In genomic region chr10:79945507-79946234, GRCm38 (mm10) we compare ENCODE assay signal across 9 mouse cellular contexts. TPM values are rescaled to one million over a fixed set of nuclear protein-coding genes. Genes with fewer than 3 reads are reported as not detected.
A peak's percentile ranks its signal among the peaks of the same experiment; 100 is the strongest.
DNase-seq lines count a peak whose midpoint lies in the region; ATAC-seq lines count a peak whose summit lies in the region.
"Had no signal": no experiment of that assay in that cellular context is flagged by ENCODE, and none has a peak within 500 bp of the region (broad histone marks: within the 10 kb centered on the region; RNA-seq: fewer than 3 reads in every experiment).

No protein-coding gene starts in this region.

- peak overlapping the region; percentile 46; the same call in 1 of the 2 replicates for H3K9ac ChIP-seq in limb, embryonic 12.5 days (replicated peaks)

- DNase-seq in heart, embryonic 10.5 days (ENCODE audit: low spot score): no peak
- no peak for DNase-seq in heart, adult 9 months (ENCODE audit: low spot score in 2 of 2)
- DNase-seq in left cerebral cortex, adult 18-20 months (ENCODE audit: low spot score in 2 of 2): no peak
- DNase-seq in adrenal gland, adult 8-10 months: no peak
- no peak for DNase-seq in layer of hippocampus, postnatal 14 days (ENCODE audit: low spot score in 2 of 2)

- H3K27ac ChIP-seq in heart, embryonic 10.5 days: peak overlapping the region; percentile 86
- peak overlapping the region; percentile 89 for H3K27ac ChIP-seq in limb, embryonic 12.5 days

- peaks cover 63% of the 10 kb centered on the region for H3K36me3 ChIP-seq in heart, embryonic 10.5 days
- H3K36me3 ChIP-seq in limb, embryonic 12.5 days: peaks cover 74% of the 10 kb centered on the region

- WGBS in heart, embryonic 10.5 days: 35% methylated on average over 16 of the region's 16 CpGs
- 13% methylated on average over 16 of the region's 16 CpGs for WGBS in limb, embryonic 12.5 days

- H3K4me1 ChIP-seq in heart, embryonic 10.5 days: peaks cover 69% of the 10 kb centered on the region
- peaks cover 43% of the 10 kb centered on the region for H3K4me1 ChIP-seq in limb, embryonic 12.5 days (replicated peaks)

- H3K4me2 ChIP-seq in limb, embryonic 12.5 days: peak overlapping the region; percentile 27; the same call in 1 of the 2 replicates

- ATAC-seq in granulocyte monocyte progenitor cell, adult 5-6 weeks (replicated peaks; ENCODE audit: poor library complexity, severe bottlenecking): peak; percentile 52
- no peak for ATAC-seq in limb, embryonic 12.5 days (ENCODE audit: insufficient number of reproducible peaks, insufficient read depth, low FRiP score, low TSS enrichment, low read depth)
- ATAC-seq in monocyte, adult 5-6 weeks (replicated peaks; ENCODE audit: insufficient number of reproducible peaks, low FRiP score, low TSS enrichment, poor library complexity, severe bottlenecking): peak; percentile 61

- peak overlapping the region; percentile 30 for H3K4me3 ChIP-seq in heart, embryonic 10.5 days
- no peak overlapping the region for H3K4me3 ChIP-seq in limb, embryonic 12.5 days (replicated peaks)

- no peaks in the 10 kb centered on the region for H3K27me3 ChIP-seq in heart, embryonic 10.5 days (ENCODE audit: insufficient read depth, poor library complexity, severe bottlenecking)
- no peaks in the 10 kb centered on the region for H3K27me3 ChIP-seq in limb, embryonic 12.5 days

- no peaks in the 10 kb centered on the region for H3K9me3 ChIP-seq in heart, embryonic 10.5 days
- H3K9me3 ChIP-seq in limb, embryonic 12.5 days: no peaks in the 10 kb centered on the region

RNA-seq across cellular contexts. Expression of gene Wdr18, which starts 14.3 kb away (rescaled TPM):
- polyA plus RNA-seq in heart, embryonic 10.5 days (2016; fragmentation: Nextera tagmentation; extraction: Ambion mirVana): 127 and 155 TPM in 2 replicates
- 48.4 and 49.8 TPM in 2 replicates for total RNA-seq in granulocyte monocyte progenitor cell, adult 5-6 weeks (2014; fragmentation: Nextera tagmentation)
- total RNA-seq in granulocyte monocyte progenitor cell, adult 5-6 weeks (2017): 24.6 and 28.2 TPM in 2 replicates
- 120 and 122 TPM in 2 replicates for polyA plus RNA-seq in limb, embryonic 12.5 days (2016; fragmentation: Nextera tagmentation; extraction: Ambion mirVana)
- total RNA-seq in monocyte, adult 5-6 weeks (2017): 7.8 to 14.2 TPM (median 8.8 TPM) in 3 replicates
- total RNA-seq in left cerebral cortex, adult 18-20 months (2021): 10 to 100 TPM; 45.3 to 46.5 TPM
- total RNA-seq in adrenal gland, adult 8-10 months (2022): 10 to 100 TPM; 31.7 to 43.0 (median 36.6) TPM
- 10 to 100 TPM; 35.5 to 40.8 TPM for total RNA-seq in layer of hippocampus, postnatal 14 days (2021)

RNA-seq across cellular contexts. Expression of gene Arid3a, which starts 18.8 kb away (rescaled TPM):
- 12.5 and 16.4 TPM in 2 replicates for polyA plus RNA-seq in heart, embryonic 10.5 days (2016; fragmentation: Nextera tagmentation; extraction: Ambion mirVana)
- 21.2 and 22.5 TPM in 2 replicates for total RNA-seq in granulocyte monocyte progenitor cell, adult 5-6 weeks (2014; fragmentation: Nextera tagmentation)
- total RNA-seq in granulocyte monocyte progenitor cell, adult 5-6 weeks (2017): 32.4 and 36.7 TPM in 2 replicates
- 8.4 and 8.6 TPM in 2 replicates for polyA plus RNA-seq in limb, embryonic 12.5 days (2016; fragmentation: Nextera tagmentation; extraction: Ambion mirVana)
- 35.3 to 38.9 TPM (median 36.8 TPM) in 3 replicates for total RNA-seq in monocyte, adult 5-6 weeks (2017)
- 1 to 10 TPM; 5.6 to 7.2 TPM for total RNA-seq in left cerebral cortex, adult 18-20 months (2021)
- 1 to 10 TPM; 5.3 to 9.8 (median 7.5) TPM for total RNA-seq in adrenal gland, adult 8-10 months (2022)
- 1 to 10 TPM; 4.5 to 6.4 TPM for total RNA-seq in layer of hippocampus, postnatal 14 days (2021)

RNA-seq across cellular contexts. Expression of gene R3hdm4, which starts 24.7 kb away (rescaled TPM):
- 88.7 and 96.0 TPM in 2 replicates for polyA plus RNA-seq in heart, embryonic 10.5 days (2016; fragmentation: Nextera tagmentation; extraction: Ambion mirVana)
- total RNA-seq in granulocyte monocyte progenitor cell, adult 5-6 weeks (2014; fragmentation: Nextera tagmentation): 62.9 and 64.6 TPM in 2 replicates
- total RNA-seq in granulocyte monocyte progenitor cell, adult 5-6 weeks (2017): 39.1 and 40.4 TPM in 2 replicates
- polyA plus RNA-seq in limb, embryonic 12.5 days (2016; fragmentation: Nextera tagmentation; extraction: Ambion mirVana): 149 and 161 TPM in 2 replicates
- 23.4 to 53.8 TPM (median 35.4 TPM) in 3 replicates for total RNA-seq in monocyte, adult 5-6 weeks (2017)
- 100 to 1,000 TPM; 307 to 318 TPM for total RNA-seq in left cerebral cortex, adult 18-20 months (2021)
- total RNA-seq in adrenal gland, adult 8-10 months (2022): 100 to 1,000 TPM in 3 of 4 experiments, 10 to 100 TPM in 1; 99.4 to 132 (median 112) TPM
- total RNA-seq in layer of hippocampus, postnatal 14 days (2021): 100 to 1,000 TPM; 424 to 430 TPM

RNA-seq across cellular contexts. Expression of gene Grin3b, which starts 24.8 kb away (rescaled TPM):
- 0.30 and 0.34 TPM in 2 replicates for polyA plus RNA-seq in heart, embryonic 10.5 days (2016; fragmentation: Nextera tagmentation; extraction: Ambion mirVana)
- not detected in 2 replicates for total RNA-seq in granulocyte monocyte progenitor cell, adult 5-6 weeks (2014; fragmentation: Nextera tagmentation)
- total RNA-seq in granulocyte monocyte progenitor cell, adult 5-6 weeks (2017): not detected in 2 replicates
- 0.54 and 0.68 TPM in 2 replicates for polyA plus RNA-seq in limb, embryonic 12.5 days (2016; fragmentation: Nextera tagmentation; extraction: Ambion mirVana)
- total RNA-seq in monocyte, adult 5-6 weeks (2017): not detected in 3 replicates
- under 1 TPM; 0.14 to 0.16 TPM for total RNA-seq in left cerebral cortex, adult 18-20 months (2021)
- total RNA-seq in adrenal gland, adult 8-10 months (2022): 1 to 10 TPM in 1 of 4 experiments, under 1 TPM in 1, not detected in 2; 0.83 to 1.4 TPM
- under 1 TPM; 0.12 to 0.21 TPM for total RNA-seq in layer of hippocampus, postnatal 14 days (2021)
- total RNA-seq: common myeloid progenitor, adult 5-6 weeks had no signal

RNA-seq across cellular contexts. Expression of gene Kiss1r, which starts 28.9 kb away (rescaled TPM):
- 0.31 and 0.33 TPM in 2 replicates for polyA plus RNA-seq in heart, embryonic 10.5 days (2016; fragmentation: Nextera tagmentation; extraction: Ambion mirVana)
- not detected in 2 replicates for total RNA-seq in granulocyte monocyte progenitor cell, adult 5-6 weeks (2014; fragmentation: Nextera tagmentation)
- total RNA-seq in granulocyte monocyte progenitor cell, adult 5-6 weeks (2017): 0.26 TPM in 1 of 2 replicates, not detected in the other
- 1.1 and 1.2 TPM in 2 replicates for polyA plus RNA-seq in limb, embryonic 12.5 days (2016; fragmentation: Nextera tagmentation; extraction: Ambion mirVana)
- 0.39 TPM in 1 of 3 replicates, not detected in the others for total RNA-seq in monocyte, adult 5-6 weeks (2017)
- total RNA-seq in left cerebral cortex, adult 18-20 months (2021): 10 to 100 TPM in 1 of 2 experiments, 1 to 10 TPM in 1; 5.3 to 10.3 TPM
- total RNA-seq in adrenal gland, adult 8-10 months (2022): 1 to 10 TPM; 1.1 to 5.6 (median 4.0) TPM
- 1 to 10 TPM; 5.0 to 8.9 TPM for total RNA-seq in layer of hippocampus, postnatal 14 days (2021)
